Mouse (Mus musculus) spleen, postnatal 4 days (tissue): ENCODE data around the gene Spo11.
A peak's percentile ranks its signal among the peaks of the same experiment; 100 is the strongest.

Experiments
- DNase-seq, 2 experiments: peaks; one replicate each; pipeline ENCODE4 v3.0.0; 2022; ENCODE audit warnings: low spot score in 2 of 2

Spo11 gene

GRCm38 (mm10) chr2:172958579-172958978 is 18.9 kb upstream of the Spo11 start:
- no peak for DNase-seq

- DNase-seq = no peak
Observed at GRCm38 (mm10) chr2:172959006-172959768, 18.3 kb upstream of the Spo11 start.

GRCm38 (mm10) chr2:172960350-172960749 is 17.1 kb upstream of the Spo11 start:
- DNase-seq = no peak

- no peak for DNase-seq
Observed at GRCm38 (mm10) chr2:172961211-172961610, 16.3 kb upstream of the Spo11 start.

GRCm38 (mm10) chr2:172965249-172965648 is 12.3 kb upstream of the Spo11 start:
- no peak for DNase-seq

GRCm38 (mm10) chr2:172966480-172966879 is 11.0 kb upstream of the Spo11 start:
- no peak for DNase-seq

GRCm38 (mm10) chr2:172971865-172972264 is 5.6 kb upstream of the Spo11 start:
- DNase-seq = no peak

- no peak for DNase-seq
Observed at GRCm38 (mm10) chr2:172973806-172974565, 3.5 kb upstream of the Spo11 start.

- no peak for DNase-seq
Observed at GRCm38 (mm10) chr2:172974701-172975100, 2.8 kb upstream of the Spo11 start.

- DNase-seq = no peak
Observed at GRCm38 (mm10) chr2:172975159-172975558, 2.3 kb upstream of the Spo11 start.

- no peak for DNase-seq
Observed at GRCm38 (mm10) chr2:172976661-172977238, 750 bp upstream of the Spo11 start.

GRCm38 (mm10) chr2:172978131-172978633 is 682 bp downstream of the Spo11 start:
- no peak for DNase-seq

- DNase-seq = no peak
Observed at GRCm38 (mm10) chr2:172979666-172980345, 2.3 kb downstream of the Spo11 start.

- DNase-seq = no peak
Observed at GRCm38 (mm10) chr2:172982776-172983561, 5.5 kb downstream of the Spo11 start.

GRCm38 (mm10) chr2:172990161-172990560 is 12.7 kb downstream of the Spo11 start:
- no peak for DNase-seq

GRCm38 (mm10) chr2:172996207-172996606 is 18.7 kb downstream of the Spo11 start:
- DNase-seq = peak; percentile 56 to 84

- no peak for DNase-seq
Observed at GRCm38 (mm10) chr2:172997748-172998147, 20.2 kb downstream of the Spo11 start.

- DNase-seq = no peak
Observed at GRCm38 (mm10) chr2:172998478-172998877, 21.0 kb downstream of the Spo11 start.

- DNase-seq = peak; percentile 99 to 100
Observed at GRCm38 (mm10) chr2:172999630-173000284, 22.3 kb downstream of the Spo11 start, which contains the start of gene Rae1. Gene Rae1, plus strand, starts transcription at chr2:173000117.

GRCm38 (mm10) chr2:173000285-173000652 is 22.8 kb downstream of the Spo11 start:
- DNase-seq = peak; percentile 81 to 90

GRCm38 (mm10) chr2:173000921-173001320 is 23.4 kb downstream of the Spo11 start:
- DNase-seq = no peak
